Mouse (Mus musculus) G1E (cell line): ENCODE measurements around the gene Jazf1.

Source experiments
- CTCF ChIP-seq: IDR thresholded peaks from 2 replicates; pipeline ENCODE4 v1.5.1; 2012; ENCODE audit warnings: low read depth, low read length, inconsistent platforms, mixed read lengths
- GATA1 ChIP-seq: IDR thresholded peaks from 2 replicates; pipeline ENCODE4 v1.6.1; 2012; ENCODE audit warnings: borderline replicate concordance, low read length, inconsistent platforms, mixed read lengths
- POLR2AphosphoS5 ChIP-seq: IDR thresholded peaks from 2 replicates; pipeline ENCODE4 v1.6.1; 2012; ENCODE audit warnings: low read depth, low read length, inconsistent platforms; ENCODE audit not compliant: insufficient replicate concordance

DNA sequence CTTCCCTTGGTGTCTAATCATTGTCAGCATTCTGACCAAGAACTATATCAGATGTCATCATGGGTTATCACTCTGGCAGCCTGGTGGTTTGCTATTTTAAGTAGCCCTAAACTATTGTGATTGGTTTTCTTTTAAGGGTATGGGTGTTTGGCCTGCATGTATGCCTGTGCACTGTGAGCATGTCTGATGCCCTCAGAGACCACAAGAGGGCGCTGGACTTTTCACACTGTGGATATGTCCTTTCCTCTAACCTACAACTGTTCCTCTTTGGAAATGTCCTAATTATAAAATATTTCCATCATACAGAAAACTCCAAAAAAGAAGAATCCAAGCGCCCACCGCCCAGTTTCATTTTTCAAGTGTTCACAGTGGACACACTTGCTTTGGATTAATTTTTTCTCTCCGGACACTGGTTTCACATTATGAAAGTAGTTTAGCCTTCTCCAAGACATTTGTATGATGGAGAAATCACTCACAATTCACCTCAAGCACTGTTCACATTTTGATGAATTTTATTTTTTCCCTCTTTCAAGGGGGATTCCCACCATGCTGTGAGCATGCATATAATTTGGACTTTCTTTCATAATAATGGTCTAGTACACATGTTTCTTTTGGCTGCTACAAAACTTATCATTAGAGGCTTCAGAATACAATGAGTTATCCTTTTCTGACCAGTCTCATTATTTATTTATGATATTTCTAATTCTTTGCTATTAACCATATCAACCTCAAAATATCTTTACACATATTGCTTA, 35.5 kb downstream of the Jazf1 start:
- 0 out of 2 replicates have a peak, but pooled peaks have one; percentile 14 for TF ChIP-seq CTCF
- no peak for TF ChIP-seq GATA1
- no peak for TF ChIP-seq POLR2AphosphoS5
